Mouse (Mus musculus): Measurements from ENCODE around the gene Dhrs7c.

DNA sequence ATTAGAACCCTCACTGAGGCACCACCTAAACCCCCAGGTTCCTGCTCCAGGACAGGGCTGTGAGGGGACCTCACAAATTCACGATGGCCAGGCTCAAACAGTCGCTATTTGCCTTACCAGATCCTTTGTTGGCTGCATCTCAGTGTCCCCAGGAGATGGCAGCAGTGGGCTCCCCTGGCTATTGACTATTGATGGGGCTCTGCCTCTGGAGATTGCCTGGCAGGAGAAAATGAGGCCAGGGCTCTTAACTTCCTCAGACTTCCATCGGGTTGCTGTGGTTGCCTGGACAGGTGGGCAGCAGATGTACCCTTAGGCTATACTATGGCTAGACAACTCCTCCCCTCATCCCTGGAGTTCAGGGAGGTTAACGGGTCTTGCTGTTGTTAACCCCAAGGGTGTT, 22.2 kb downstream of the Dhrs7c start:
- TF ChIP-seq CTCF (IDR thresholded peaks at IDR 0.05; ENCODE audit: insufficient read depth, low read length) (peak; percentile 62), POLR2A (IDR thresholded peaks at IDR 0.05; ENCODE audit: borderline replicate concordance, extremely low read depth, low read depth, low read length) (no peak)

All from lung, adult 2 months (tissue).